Mouse (Mus musculus) mature B cell (primary cell): ENCODE data around the gene Celf2.
"Not testable (repeated sequence)": the region's sequence is repeated elsewhere in the genome, so short reads cannot be mapped to it uniquely, and the experiment has no call there.

ENCODE experiments used
- in situ Hi-C: fragments of 300-500 bp; cut with MboI; formaldehyde crosslinking; loops from 2 replicates; pipeline ENCODE4 v1.14.3; 2019

The Celf2 gene

GRCm38 (mm10) chr2:6598124-6598878 lies 911.1 kb downstream of the Celf2 start:
- in situ Hi-C loops = no loop called here

DNA sequence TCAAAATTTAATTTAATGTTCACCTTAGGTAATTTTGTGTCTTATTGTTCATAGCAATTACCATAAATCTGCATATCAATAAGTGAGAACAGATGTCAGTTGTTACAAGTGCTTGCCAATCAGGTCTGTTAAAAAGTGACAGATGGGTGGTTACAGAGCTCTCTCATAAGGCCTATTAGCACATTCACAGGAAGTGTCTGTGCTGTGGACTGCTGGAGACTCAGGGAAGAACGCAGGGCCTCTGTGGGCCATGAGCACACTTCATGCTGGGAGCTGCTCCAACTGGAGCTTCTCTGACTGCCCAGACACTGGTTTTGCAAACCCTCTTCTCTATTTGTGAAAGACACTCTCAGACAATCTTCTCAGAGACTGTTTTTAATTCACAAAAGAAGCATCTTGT lies 914.6 kb downstream of the Celf2 start:
- in situ Hi-C loops = no loop called here

DNA sequence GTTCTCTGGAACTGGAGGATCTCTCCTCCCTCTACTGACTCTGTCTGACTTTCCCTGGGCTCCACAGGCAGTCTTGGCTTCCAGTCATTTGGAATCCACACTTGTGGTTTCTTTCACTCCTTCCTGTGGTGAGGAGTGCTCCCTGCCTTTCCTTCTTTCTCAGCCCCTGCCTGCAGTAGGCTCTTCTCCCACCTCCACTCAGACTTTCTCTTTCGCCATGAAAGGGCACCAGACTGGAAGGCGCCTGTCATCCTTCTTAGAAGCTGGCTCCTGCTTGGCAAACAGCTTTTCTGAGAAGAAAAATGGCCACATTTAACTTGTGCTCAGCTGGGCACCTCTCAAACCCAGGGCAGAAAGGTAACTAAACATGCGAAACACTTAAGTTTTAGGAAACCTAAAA lies 915.2 kb downstream of the Celf2 start:
- in situ Hi-C loops = no loop called here

- in situ Hi-C loops = no loop called here
Measured at GRCm38 (mm10) chr2:6593739-6594138, 915.6 kb downstream of the Celf2 start.

GRCm38 (mm10) chr2:6586122-6586681 lies 923.2 kb downstream of the Celf2 start:
- in situ Hi-C loops = no loop called here

DNA sequence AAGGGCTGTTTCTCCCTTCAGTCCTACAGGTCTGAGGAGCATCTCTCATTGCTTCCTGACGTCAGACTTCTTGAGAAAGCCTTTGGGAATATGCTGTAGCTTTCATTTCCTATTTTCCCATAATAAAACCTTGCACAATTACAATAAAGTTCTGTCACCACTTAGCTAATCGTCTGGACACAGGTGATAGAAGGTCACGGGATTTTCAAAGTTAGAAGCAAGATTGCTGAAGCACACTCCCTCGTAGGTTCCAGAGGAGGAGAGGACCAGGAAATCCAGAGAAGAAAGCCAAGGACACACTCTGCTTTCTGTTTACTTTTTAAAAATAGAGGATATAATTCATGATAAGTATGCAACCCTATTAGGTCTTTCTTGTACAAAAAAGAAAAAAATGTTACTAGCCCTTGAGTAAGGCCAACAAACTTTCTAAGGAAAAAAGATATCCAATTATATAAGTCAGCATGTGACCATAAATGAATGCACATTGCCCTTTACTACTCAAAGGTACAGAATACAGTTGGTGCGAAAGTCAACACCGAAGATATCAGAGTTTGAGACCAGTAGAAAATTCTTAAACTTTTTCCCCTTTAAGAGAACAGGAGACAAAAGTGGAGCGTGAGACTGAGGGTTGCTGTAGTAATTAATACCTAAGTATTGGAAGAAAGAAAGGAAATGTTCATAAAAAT lies 924.2 kb downstream of the Celf2 start:
- in situ Hi-C loops = no loop called here

DNA sequence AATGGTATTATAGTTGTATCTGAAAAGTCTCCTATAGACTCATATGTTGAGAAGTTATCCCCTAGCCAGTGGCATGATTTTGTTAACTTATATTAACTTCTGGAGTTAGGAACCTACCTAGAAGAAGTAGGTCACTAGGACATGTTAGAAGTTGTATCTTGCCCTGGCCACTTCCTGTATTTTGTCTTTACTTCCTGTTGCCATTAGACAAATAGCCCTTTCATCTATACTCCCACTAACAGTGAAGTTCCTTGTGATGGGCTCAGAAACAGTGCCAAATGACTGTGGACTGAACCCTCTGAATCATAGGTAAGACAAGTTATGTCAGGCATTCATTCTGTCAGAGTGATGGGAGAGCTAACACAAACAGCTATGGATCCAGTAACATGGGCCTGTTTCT lies 926.7 kb downstream of the Celf2 start:
- in situ Hi-C loops = no loop called here

DNA sequence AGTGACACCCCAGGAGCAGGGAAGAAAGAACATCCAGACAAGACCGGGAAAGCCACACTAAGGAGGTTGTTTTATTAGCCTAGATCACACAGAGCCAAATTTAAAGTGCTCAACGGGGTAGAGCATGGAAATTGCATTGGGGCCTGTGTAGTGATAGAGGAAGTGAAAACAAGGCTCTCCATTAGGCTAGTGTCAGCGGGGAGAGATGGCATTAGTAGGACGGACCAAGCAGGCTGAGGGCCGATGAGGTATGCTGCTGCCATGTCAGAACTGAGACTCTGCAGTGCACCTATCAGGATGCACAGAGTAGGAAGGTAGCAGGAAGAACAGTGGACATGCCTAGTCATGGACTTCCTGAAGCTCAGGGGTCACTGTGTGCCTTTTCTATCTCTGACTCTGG lies 929.3 kb downstream of the Celf2 start:
- in situ Hi-C loops = no loop called here

GRCm38 (mm10) chr2:6575316-6575715 lies 934.0 kb downstream of the Celf2 start:
- in situ Hi-C loops = not testable (repeated sequence)

- in situ Hi-C loops = no loop called here
Measured at GRCm38 (mm10) chr2:6573640-6574039, 935.7 kb downstream of the Celf2 start.

- in situ Hi-C loops = no loop called here
Measured at GRCm38 (mm10) chr2:6572976-6573375, 936.4 kb downstream of the Celf2 start.

- in situ Hi-C loops = no loop called here
Measured at GRCm38 (mm10) chr2:6569040-6569542, 940.3 kb downstream of the Celf2 start.

DNA sequence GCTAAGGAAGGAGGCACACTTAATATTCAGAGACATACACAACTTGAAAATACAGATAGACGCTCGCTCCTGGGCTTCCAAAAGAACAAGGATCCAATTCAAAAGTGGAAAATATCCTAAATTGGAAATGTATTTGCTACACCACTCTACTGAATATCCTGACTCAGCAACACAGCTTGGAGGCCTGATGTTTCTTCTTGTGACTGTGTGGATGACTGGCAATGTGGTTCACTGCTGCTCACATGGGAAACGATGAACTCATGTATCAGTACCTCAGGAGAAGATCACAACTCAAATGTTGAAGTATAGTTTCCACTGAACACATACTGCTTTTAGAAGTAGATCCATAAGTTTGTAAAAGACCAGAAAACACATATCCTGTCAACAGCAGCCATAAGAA lies 944.2 kb downstream of the Celf2 start:
- in situ Hi-C loops = no loop called here

DNA sequence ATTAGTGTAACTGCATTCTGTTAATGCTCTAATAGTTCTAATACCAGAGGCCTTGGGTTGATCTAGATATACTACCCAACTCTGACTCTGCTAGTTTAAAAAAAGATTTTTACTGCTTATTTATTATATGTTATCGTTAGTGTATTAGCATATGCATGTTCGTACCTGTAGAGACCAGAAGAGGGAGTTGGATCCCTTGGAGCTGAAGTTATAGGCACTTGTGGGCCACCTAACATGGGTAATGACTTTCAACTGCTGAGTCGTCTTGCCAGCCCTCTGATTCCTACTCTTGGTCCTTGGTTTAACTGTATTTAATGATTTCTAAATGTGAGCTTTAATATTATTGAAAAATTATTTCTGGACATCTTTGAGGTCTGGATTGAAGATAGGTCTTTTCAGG lies 948.0 kb downstream of the Celf2 start:
- in situ Hi-C loops = no loop called here

- in situ Hi-C loops = no loop called here
Measured at GRCm38 (mm10) chr2:6560802-6561201, 948.6 kb downstream of the Celf2 start.

- in situ Hi-C loops = no loop called here
Measured at GRCm38 (mm10) chr2:6559581-6559980, 949.8 kb downstream of the Celf2 start.

DNA sequence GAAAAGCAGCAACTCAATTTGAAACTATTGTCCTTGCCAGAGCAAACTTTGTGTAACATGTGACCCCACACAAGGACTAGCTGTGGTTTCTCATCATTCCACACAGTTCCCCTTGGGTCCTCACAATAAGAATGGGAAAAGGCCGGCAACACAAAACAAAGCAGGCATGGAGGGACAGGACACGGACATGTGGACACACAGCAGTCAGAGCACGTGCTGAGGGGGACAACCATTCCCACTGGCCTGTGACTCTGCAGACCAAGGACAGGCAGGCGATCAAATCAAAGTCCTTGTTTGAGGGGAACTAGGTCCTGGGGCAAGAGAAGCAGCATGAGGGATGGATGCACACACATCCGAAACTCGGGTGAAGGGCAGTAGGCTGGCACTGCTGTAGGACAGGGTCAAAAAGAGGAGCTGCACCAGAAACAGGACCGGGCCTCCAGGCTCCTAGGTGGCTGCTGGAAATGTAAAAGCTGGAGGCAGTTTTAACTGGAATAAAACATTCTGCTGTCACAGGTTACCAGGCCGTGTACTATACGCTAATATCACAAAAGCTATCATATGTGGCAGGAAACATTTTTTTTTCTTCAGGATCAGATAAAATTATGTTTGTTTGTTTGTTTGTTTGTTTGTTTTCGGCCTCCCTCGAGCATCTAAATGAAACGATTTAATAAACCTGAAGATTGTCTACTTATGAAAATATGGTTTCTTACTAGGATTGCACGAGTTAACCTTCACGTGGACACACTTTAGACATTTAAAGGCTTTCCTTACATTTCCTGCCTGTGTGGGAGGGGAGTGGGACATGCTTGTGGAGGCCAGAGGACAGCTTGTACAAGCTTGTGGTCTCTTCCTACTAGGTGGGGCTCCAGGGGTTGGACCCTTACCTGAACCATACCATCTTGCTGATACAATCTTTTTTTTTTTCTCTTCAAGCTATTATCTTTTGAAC lies 950.8 kb downstream of the Celf2 start:
- in situ Hi-C loops = no loop called here

DNA sequence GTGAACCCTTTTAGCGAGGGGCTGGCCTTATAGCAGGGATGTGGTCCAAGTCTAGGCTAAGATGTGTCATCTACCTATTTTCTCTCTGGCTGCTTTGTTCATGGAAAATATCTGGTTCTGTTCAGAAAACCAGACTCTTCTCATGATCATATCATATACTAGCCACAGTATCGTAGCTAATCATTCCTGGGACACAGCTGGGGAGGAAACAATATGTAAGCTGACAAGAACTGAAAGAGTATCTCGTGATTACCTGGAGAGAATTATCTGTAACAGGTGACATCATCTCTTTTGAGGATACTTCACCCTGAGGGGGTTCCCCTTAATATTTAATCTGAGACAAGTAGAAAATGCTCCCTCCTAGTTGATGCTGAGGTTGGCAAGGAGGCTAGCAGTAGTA lies 951.6 kb downstream of the Celf2 start:
- in situ Hi-C loops = no loop called here

- in situ Hi-C loops = no loop called here
Measured at GRCm38 (mm10) chr2:6556913-6557312, 952.5 kb downstream of the Celf2 start.

DNA sequence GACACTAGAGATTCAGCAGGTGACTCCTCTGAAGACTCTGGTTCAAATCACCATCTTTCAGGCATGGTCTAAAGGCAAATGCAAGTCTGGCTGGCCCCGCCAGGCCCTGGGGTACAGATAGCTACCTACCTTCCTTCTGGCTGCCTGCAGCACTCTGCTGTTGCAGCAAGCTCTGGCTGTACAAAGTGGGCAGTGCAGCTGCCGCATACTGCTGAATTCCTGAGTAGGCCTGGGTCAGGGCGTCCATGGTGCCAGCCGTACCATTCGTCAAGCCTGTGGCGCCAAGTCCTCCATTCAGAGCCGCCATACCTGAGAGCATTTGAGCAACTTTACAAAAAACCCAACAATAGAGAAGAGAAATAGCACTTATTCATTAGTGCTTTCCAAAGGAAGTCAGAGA lies 955.7 kb downstream of the Celf2 start:
- in situ Hi-C loops = no loop called here

DNA sequence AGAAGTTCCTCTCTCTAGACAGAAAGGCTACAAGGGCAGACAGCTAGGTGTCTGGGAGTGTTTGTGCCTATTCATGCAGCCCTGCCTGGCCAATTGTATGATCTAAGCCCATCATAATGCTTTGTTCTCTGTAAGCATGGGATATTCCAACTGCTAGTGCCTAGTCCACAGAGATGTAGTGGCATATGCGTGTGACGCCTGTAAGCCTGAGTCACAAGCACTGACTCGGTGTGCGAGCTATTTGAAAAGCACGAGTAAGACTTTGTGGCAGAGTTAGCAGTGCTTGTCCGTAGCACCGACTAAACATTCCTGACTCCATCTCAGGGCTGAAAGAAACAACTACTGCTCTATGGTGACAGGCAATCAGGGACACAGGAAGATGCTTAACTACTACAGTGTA lies 960.1 kb downstream of the Celf2 start:
- in situ Hi-C loops = no loop called here

DNA sequence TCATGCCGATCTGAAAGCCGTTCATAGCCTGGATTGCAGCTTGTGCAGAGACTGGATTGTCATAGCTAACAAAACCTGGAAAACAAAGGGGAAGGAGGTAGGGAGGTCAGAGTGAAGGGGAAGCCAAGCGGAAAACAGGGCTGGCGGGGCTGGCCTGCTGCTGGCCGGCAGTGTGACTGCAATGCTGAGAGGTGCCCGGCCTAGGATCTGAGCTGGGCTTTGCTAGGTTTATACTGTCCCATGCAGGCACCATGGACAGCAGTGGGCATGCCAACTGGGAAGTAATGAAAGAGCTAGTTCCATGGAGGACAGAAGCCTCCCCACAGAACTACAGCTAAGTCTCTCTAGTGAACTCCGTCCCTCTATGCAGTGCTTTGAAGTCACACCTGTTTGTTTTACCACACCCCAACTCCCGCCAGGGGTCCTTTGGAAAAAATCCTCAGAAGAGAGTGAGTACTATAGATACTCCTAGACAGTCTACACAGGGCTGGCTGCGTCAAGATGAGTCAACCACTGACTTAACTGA lies 962.2 kb downstream of the Celf2 start:
- in situ Hi-C loops = no loop called here
